Mouse (Mus musculus): ENCODE data around the gene Actl7b. TPM values are rescaled to one million over a fixed set of nuclear protein-coding genes. Genes with fewer than 3 reads are reported as not detected.

Actl7b gene
- polyA plus RNA-seq, 1 experiment = not detected

DNA sequence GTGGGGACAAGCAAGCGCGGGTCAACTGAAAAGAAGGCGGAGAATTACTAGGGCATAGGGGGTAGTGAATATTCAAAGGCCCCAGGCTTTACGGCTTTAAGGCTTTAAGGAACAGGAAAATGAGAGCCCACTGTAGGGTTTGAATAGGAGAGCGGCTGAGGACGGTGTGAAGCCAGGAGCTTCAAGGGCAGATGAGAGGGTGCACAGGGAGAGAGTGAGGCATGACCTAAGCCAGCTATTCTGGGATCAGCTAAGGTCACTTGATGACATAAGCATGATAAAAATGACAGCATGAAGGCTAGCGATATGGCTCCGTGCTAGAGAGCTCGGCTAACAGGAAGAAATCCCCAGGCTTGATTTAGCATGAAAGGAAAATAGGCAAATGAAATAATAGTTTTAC, 21.8 kb downstream of the Actl7b start:
- H3K36me3 ChIP-seq (ENCODE audit: control insufficient read depth) = no peaks in the 10 kb centered on the region
- no peaks in the 10 kb centered on the region for H3K27me3 ChIP-seq (ENCODE audit: control insufficient read depth)
- TF ChIP-seq TAL1 (IDR thresholded peaks at IDR 0.05; ENCODE audit: low read length) = no peak
- no peak for TF ChIP-seq GATA1 (IDR thresholded peaks at IDR 0.05; ENCODE audit: low read length)
- no peaks in the 10 kb centered on the region for H3K4me1 ChIP-seq (ENCODE audit: control insufficient read depth)
- H3K9me3 ChIP-seq (ENCODE audit: control insufficient read depth, low read length) = no peaks in the 10 kb centered on the region
- H3K4me3 ChIP-seq (replicated peaks) = no peak overlapping the region

DNA sequence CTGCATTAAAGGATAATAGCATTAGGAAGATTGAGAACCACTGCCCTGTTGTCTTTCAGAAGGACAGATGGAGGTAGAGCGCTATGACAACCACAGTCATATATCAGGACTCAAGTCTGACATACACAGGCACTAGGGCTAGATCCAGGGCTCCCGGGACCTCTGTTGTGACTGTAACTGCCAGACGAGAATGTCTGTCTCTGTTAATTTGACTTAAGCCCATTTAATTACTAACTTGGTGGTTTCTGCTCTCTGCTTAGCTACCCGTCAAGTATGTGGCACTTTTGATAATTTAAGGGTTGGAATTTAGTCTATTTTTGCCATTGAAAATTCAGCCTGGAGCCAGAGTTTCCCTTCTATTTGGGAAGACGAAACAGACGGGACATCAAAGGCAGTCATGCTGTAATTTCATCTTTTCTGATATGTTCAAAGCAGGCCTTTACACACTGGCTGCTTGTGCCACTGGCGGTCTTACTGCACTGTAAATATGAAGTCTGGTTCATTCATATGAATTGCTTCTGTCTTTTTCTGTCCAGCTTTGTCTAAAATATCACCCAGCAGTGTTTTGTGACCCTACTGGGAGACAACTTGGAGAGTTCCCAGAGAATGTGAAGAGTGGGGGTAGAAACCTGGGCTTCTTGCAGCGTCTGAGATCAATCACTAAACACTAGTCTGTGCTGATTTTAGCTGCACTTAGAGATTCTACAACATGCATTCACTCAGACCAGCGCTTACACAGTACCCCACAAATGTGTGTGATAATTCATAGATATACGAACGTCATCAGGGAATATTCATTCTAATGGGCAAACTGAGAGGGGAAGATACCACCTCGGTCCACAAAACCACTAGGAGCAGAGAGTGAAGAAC, 22.4 kb downstream of the Actl7b start:
- Histone ChIP-seq H3K36me3 (ENCODE audit: control insufficient read depth) (no peaks in the 10 kb centered on the region), H3K4me3 (replicated peaks) (no peak overlapping the region), H3K27me3 (ENCODE audit: control insufficient read depth) (no peaks in the 10 kb centered on the region), H3K9me3 (ENCODE audit: control insufficient read depth, low read length) (no peaks in the 10 kb centered on the region), H3K4me1 (ENCODE audit: control insufficient read depth) (no peaks in the 10 kb centered on the region)
- no peak for TF ChIP-seq GATA1 (IDR thresholded peaks at IDR 0.05; ENCODE audit: low read length)
- no peak for TF ChIP-seq TAL1 (IDR thresholded peaks at IDR 0.05; ENCODE audit: low read length)

DNA sequence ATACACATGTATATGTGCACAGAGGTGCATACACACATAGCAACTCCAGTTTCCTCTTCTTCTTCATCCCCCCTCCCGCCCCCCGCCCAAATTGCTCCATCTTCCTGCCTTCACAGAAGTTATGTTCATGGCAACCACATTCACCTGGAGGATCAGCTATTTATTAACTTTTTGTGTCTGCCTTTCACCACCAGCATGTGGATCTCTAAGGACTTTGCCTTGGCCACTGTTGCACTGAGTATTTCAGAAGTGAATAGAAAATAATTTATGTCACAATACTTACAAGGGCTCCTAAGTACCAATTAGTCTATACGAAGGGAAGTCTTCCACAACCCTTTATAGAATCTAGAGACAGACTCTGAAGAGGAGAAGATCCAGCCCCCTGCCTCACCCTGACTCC, 23.3 kb downstream of the Actl7b start:
- Histone ChIP-seq H3K4me3 (replicated peaks) (no peak overlapping the region), H3K36me3 (ENCODE audit: control insufficient read depth) (no peaks in the 10 kb centered on the region), H3K27me3 (ENCODE audit: control insufficient read depth) (no peaks in the 10 kb centered on the region), H3K4me1 (ENCODE audit: control insufficient read depth) (no peaks in the 10 kb centered on the region), H3K9me3 (ENCODE audit: control insufficient read depth, low read length) (no peaks in the 10 kb centered on the region)
- TF ChIP-seq GATA1 (IDR thresholded peaks at IDR 0.05; ENCODE audit: low read length) (no peak), TAL1 (IDR thresholded peaks at IDR 0.05; ENCODE audit: low read length) (no peak)

DNA sequence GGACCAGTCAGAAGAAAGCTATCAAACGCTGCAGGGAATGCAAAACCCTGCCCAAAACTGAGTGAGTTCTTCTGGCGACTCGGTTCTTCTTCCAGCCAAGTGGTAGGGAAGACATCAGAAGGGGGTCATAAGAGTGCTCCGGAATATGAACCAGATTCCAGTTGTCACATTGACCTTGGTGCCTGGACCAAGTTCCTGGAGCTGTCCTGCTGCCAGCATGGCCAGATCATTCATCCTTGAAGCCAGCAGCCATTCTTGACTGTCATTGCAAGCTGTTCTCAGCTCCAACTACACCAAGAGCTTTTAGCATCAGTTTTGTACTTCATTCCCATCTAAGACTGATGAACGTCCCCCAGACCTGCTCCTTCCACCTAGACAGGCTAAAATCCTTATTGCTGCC, 24.4 kb downstream of the Actl7b start:
- Histone ChIP-seq H3K4me3 (replicated peaks) (no peak overlapping the region), H3K9me3 (ENCODE audit: control insufficient read depth, low read length) (no peaks in the 10 kb centered on the region), H3K36me3 (ENCODE audit: control insufficient read depth) (no peaks in the 10 kb centered on the region), H3K27me3 (ENCODE audit: control insufficient read depth) (no peaks in the 10 kb centered on the region), H3K4me1 (ENCODE audit: control insufficient read depth) (no peaks in the 10 kb centered on the region)
- TF ChIP-seq GATA1 (IDR thresholded peaks at IDR 0.05; ENCODE audit: low read length) (no peak), TAL1 (IDR thresholded peaks at IDR 0.05; ENCODE audit: low read length) (no peak)

DNA sequence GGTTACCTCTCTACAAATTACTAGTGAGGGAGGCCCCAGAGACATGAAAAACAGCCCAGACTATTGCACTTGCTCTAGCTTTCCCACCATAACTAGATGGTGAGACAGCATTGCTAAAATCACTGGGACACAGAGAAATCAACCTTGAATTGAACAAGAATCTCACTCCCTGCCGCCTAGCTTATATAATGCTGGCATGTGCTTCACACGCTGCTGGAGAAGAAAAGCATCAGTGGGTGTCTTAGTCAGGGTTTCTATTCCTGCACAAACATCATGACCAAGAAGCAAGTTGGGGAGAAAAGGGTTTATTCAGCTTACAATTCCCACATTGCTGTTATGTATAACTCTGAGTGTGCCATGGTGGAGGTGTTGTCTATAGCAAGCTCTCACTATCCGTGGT, 28.1 kb downstream of the Actl7b start:
- no peak overlapping the region for H3K4me3 ChIP-seq (replicated peaks)
- TF ChIP-seq GATA1 (IDR thresholded peaks at IDR 0.05; ENCODE audit: low read length) (no peak), TAL1 (IDR thresholded peaks at IDR 0.05; ENCODE audit: low read length) (no peak)
- H3K4me1 ChIP-seq (ENCODE audit: control insufficient read depth) = no peaks in the 10 kb centered on the region
- no peaks in the 10 kb centered on the region for H3K36me3 ChIP-seq (ENCODE audit: control insufficient read depth)
- H3K9me3 ChIP-seq (ENCODE audit: control insufficient read depth, low read length) = no peaks in the 10 kb centered on the region
- no peaks in the 10 kb centered on the region for H3K27me3 ChIP-seq (ENCODE audit: control insufficient read depth)

DNA sequence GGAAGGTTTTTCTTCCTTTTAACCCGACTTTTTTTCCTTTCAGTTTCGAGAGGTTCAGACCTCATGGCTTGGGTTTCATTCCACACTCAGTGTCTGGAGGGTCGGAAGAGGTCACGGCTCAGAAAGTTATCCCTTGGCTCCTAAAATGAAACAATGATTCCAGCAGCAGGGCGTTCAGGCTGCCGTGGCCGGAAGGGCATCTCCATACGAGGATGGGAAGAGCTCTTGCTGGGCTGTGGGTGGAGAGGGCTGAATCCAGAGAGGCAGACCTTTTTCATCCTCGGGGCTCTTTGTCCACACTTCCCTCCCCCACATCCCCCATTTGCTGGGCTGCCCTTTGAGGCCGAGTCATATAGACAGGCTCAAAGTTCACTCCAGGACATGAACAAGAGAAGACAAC, 39.0 kb downstream of the Actl7b start:
- no peaks in the 10 kb centered on the region for H3K36me3 ChIP-seq (ENCODE audit: control insufficient read depth)
- no peaks in the 10 kb centered on the region for H3K27me3 ChIP-seq (ENCODE audit: control insufficient read depth)
- H3K4me3 ChIP-seq (replicated peaks) = no peak overlapping the region
- no peaks in the 10 kb centered on the region for H3K9me3 ChIP-seq (ENCODE audit: control insufficient read depth, low read length)
- no peak for TF ChIP-seq TAL1 (IDR thresholded peaks at IDR 0.05; ENCODE audit: low read length)
- TF ChIP-seq GATA1 (IDR thresholded peaks at IDR 0.05; ENCODE audit: low read length) = no peak
- no peaks in the 10 kb centered on the region for H3K4me1 ChIP-seq (ENCODE audit: control insufficient read depth)

DNA sequence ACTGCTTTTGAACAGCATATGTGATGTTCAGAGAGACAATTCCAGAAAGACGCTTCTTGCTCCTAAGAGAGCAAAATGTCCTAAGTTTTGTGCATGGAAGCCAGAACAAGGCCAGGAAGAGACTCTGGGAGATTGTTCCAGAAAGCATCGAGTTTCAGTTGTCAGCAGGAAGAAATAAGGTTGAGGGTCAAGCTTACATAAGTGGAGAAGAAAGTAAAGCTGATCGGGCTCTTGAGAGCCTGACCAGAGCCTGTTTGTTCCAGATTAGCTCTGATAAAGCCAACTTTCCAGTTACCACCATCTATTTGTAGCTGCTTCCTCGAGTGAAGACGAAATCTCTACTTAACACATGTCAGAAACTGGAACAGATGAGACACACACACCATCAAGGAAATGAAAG, 42.6 kb downstream of the Actl7b start:
- H3K36me3 ChIP-seq (ENCODE audit: control insufficient read depth) = no peaks in the 10 kb centered on the region
- no peaks in the 10 kb centered on the region for H3K9me3 ChIP-seq (ENCODE audit: control insufficient read depth, low read length)
- H3K4me3 ChIP-seq (replicated peaks) = no peak overlapping the region
- H3K4me1 ChIP-seq (ENCODE audit: control insufficient read depth) = no peaks in the 10 kb centered on the region
- H3K27me3 ChIP-seq (ENCODE audit: control insufficient read depth) = no peaks in the 10 kb centered on the region
- no peak for TF ChIP-seq GATA1 (IDR thresholded peaks at IDR 0.05; ENCODE audit: low read length)
- TF ChIP-seq TAL1 (IDR thresholded peaks at IDR 0.05; ENCODE audit: low read length) = no peak

DNA sequence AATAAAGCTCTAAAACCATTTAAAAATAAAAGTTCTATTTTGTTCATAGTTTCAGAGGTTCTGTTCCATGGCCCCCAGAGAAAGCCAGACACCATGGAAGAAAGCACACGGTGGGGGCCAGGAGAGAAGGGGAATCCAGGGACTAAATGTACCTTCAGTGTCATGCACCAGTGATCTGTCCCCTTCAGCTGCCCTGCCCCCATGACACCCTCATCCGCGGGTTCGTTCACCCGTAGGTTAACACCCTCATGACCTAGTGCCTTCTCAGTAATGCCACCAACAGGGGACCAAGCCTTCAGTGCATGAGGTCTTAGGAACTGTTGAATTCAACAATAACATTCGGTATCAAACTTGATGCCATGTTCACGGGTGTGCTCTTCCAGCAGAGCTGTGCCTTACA, 44.8 kb downstream of the Actl7b start:
- TF ChIP-seq TAL1 (IDR thresholded peaks at IDR 0.05; ENCODE audit: low read length) = no peak
- no peak for TF ChIP-seq GATA1 (IDR thresholded peaks at IDR 0.05; ENCODE audit: low read length)
- no peaks in the 10 kb centered on the region for H3K4me1 ChIP-seq (ENCODE audit: control insufficient read depth)
- H3K4me3 ChIP-seq (replicated peaks) = no peak overlapping the region
- no peaks in the 10 kb centered on the region for H3K36me3 ChIP-seq (ENCODE audit: control insufficient read depth)
- no peaks in the 10 kb centered on the region for H3K9me3 ChIP-seq (ENCODE audit: control insufficient read depth, low read length)
- no peaks in the 10 kb centered on the region for H3K27me3 ChIP-seq (ENCODE audit: control insufficient read depth)

Other genes with a start within 250 kb of the Actl7b start
- gene Gm26657, start 1.4 kb downstream of the Actl7b start, polyA plus RNA-seq (2012) = not detected in 2 replicates
- not detected in 2 replicates for gene Actl7a, start 2.0 kb upstream of the Actl7b start, polyA plus RNA-seq (2012)
- 0.14 and 0.29 TPM in 2 replicates for gene Elp1, start 60.9 kb upstream of the Actl7b start, polyA plus RNA-seq (2012)
- 0.16 and 0.43 TPM in 2 replicates for gene Fam206a, start 60.9 kb upstream of the Actl7b start, polyA plus RNA-seq (2012)
- gene Ctnnal1, start 123.7 kb upstream of the Actl7b start, polyA plus RNA-seq (2012) = 0.17 and 0.18 TPM in 2 replicates
- 0.01 and 0.03 TPM in 2 replicates for gene Tmem245, start 206.0 kb upstream of the Actl7b start, polyA plus RNA-seq (2012)
- 0.01 TPM in 1 of 2 replicates, not detected in the other for gene Frrs1l, start 248.9 kb upstream of the Actl7b start, polyA plus RNA-seq (2012)

Data from erythroblast, embryonic 14.5 days (primary cell).